Mouse (Mus musculus): ENCODE data around the gene Tor2a.

DNA sequence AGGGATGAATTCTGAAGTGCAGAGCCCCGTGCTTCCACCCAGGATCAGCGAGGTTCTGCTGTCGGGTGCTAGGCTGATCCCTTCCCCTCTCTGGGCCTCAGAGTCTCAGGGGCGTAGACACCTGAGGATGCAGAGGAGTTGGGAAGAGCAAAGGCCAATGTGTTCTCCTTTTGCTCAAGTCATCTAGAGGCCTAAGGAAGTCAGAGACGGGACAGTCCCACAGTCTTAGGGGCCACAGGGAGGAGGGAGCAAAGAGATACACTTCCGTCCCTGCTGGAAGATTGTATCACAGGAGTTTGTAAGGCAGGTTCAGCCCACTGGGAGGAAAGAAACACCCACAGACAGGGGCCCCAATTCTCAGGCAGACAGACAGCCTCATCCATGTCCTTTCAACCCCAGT, 35.0 kb upstream of the Tor2a start:
- TF ChIP-seq CTCF (IDR thresholded peaks at IDR 0.05; ENCODE audit: borderline replicate concordance, insufficient read depth, low read length) (no peak), POLR2A (IDR thresholded peaks at IDR 0.05; ENCODE audit: low read depth, low read length) (no peak)

All from embryonic fibroblast, embryonic 13.5 days (primary cell).